Mouse (Mus musculus) brain, embryonic 18.5 days (tissue): Measurements from ENCODE around the gene Atg2a.

Experiments used
- DNase-seq: peaks from one replicate; pipeline ENCODE4 v3.0.0-alpha.2; 2012; ENCODE audit warnings: low read depth, low spot score

Gene Atg2a

DNA sequence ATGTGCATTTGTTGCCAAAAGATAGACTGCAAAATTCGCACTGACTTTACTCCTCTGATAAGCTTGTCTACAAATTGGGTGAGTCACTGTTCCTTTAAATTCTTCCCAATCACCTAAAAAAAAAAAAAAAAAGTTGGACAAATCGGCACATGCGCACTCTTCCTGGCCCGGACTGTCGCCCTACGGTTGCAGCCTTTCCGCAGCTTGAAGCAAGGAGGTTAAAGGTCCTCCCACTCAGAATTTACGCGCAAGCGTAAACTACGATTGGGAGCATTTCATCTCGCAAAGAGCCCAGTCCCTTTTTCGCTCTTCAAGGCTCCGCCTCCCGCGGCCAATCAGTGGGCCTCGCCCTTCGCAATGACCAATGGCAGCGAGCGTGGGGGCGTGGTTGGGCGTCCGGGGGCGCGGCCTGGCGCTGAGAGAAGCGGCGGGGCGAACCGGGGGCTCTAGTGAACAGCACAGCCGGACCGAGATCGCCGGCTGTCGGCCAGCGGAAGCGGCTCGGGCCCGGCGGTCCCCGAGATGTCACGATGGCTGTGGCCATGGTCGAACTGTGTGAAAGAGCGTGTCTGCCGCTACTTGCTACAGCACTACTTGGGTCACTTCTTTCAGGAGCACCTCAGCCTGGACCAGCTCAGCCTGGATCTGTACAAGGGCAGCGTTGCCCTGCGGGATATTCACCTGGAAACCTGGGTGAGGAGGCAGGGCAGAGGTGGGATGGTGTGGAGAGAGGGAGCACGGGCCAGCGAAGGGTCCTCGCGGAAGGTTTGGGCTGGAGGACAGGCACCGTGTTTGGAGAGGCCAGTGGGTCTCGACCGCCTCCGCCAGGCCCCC is at the start of gene Atg2a:
Gene Atg2a, plus strand, starts transcription at position 395 of the 834 bp plus-strand sequence.
- DNase-seq: peak; percentile 98

DNA sequence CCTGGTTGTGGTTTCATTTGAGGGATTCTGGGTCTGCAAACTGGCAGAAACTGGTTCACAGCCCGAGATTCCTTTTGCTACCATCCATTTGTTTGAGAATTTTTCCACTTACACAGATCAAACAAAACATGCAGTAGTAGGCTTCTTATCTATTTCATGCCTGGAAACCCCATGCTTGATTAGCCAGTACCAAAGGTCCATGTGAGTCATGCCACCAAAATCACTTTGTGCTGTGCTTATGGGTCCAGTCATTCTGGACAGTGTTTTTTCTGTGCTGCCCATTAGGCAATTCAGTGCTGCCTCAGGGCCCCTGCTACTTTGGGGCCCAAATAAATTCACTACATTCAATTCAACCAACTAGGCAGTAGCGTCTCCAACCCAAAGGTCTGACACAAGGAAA is 37.2 kb upstream of the Atg2a start:
- no peak for DNase-seq

- no peak for DNase-seq
Measured at GRCm38 (mm10) chr19:6206716-6207115, 34.8 kb upstream of the Atg2a start.

DNA sequence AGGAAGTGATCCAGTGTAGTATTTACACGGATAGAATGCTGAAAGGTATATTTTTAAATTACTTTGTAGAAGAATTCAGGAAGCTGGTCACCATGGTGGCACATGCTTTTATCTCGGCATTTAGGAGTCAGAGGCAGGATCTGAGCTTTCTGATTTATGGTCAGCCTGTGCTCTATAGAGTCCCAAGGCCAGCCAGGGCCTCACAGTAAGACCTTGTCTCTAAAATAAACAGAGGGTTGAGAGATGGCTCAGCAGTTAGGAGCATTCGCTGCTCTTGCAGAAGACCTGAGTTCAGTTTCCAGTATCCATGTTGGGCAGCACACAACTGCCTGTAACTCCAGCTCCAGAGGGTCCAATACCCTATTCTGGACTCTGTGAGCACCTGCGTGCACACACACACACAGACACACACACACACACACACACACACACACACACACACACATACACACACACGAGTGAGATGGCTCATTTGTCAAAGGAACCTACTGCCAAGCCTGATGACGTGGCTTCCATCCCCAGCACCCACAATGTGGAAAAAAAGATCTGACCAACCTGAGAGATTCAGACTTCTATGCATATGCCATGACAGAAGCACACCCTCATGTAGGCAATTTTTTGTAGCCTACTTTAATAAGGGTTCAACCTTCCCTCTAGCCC is 25.3 kb upstream of the Atg2a start:
- no peak for DNase-seq

DNA sequence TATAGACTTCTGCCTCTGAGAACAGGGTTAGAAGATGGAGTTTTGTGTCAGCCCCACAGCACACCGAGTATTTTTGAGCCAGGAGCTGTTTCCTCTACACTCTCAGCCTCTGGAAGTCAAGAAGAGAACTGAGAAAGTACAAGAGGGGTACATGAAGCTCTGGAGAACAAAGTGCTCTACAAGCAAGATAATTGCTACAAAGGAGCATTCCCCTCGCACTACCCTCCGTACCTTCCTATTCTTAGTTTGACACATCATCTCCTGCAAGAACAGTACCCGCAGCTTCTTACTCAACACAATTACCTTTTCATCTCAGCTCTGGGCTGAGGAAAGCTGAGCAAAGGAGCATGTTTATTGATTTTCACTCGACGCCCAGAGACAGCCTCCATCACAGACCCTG is 22.9 kb upstream of the Atg2a start:
- DNase-seq: no peak

GRCm38 (mm10) chr19:6226135-6226534 is 15.3 kb upstream of the Atg2a start, which contains the start of gene Gpha2:
Gene Gpha2, plus strand, starts transcription at chr19:6226380.
- no peak for DNase-seq

- no peak for DNase-seq
Measured at GRCm38 (mm10) chr19:6226763-6227162, 14.7 kb upstream of the Atg2a start.

- no peak for DNase-seq
Measured at GRCm38 (mm10) chr19:6227864-6228263, 13.6 kb upstream of the Atg2a start.

GRCm38 (mm10) chr19:6230411-6230810 is 11.1 kb upstream of the Atg2a start:
- no peak for DNase-seq

- no peak for DNase-seq
Measured at GRCm38 (mm10) chr19:6231036-6231435, 10.4 kb upstream of the Atg2a start.

GRCm38 (mm10) chr19:6233647-6234046 is 7.8 kb upstream of the Atg2a start:
- no peak for DNase-seq

DNA sequence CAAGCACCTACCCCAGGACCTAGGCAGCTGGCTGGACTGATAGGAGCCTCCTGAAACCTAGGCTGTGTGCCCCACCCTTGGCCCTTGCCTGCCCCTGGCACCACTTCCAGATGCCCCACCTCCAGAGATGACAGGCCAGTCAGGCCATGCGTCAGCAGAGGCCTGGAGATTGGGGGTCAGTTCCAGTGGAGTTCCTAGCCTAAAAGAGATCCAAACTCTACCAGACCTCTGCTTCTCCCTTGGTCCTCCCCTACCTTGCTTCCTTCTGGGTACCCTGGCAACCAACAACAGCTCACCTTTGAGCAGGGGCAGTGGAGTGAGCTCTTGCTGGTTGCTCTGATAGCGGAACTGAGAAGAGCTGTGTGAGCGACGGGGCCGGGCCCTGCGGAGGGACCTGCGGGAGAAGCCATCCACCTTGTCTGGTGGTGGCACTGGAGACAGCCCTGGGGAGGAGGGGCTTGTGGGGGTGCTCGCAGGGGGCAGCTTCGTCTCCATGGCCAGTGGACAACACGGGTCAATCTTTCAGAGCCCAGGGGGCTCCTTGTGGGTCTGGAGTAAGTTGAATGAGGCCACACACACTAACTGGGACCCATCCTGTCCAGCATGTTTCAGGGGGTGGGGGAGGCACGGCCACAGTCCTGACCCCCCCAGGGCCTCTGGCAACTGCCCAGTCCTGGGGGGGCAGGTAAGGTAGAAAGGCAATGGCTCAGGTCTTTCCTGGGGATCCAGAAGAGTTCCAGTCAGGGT is 7.0 kb upstream of the Atg2a start:
- DNase-seq: no peak

- peak; percentile 87 for DNase-seq
Measured at GRCm38 (mm10) chr19:6235084-6236052, 6.1 kb upstream of the Atg2a start, which contains the start of gene Ppp2r5b. Gene Ppp2r5b, minus strand, starts transcription at chr19:6235872.

GRCm38 (mm10) chr19:6236053-6236441 is 5.4 kb upstream of the Atg2a start:
- peak; percentile 88 for DNase-seq

DNA sequence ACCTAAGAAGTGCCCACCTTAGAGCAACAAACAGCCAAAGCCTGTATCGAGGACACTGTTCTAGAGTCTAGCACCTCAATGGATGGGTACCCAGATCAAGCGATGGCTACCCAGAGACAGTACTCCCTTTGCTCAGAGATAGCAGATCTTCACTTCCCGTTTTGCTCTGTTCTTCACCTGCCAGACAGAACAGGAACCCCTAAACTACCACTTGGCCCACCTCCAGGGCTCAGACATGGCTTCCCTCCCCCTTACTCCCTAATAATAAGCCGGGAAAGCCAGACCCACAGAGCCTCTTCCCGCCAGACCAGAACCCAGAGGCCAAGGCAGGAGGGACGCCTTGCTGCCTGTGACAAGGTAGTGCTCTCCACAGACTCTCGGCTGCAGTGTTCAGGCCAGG is 4.6 kb upstream of the Atg2a start:
- DNase-seq: no peak

- DNase-seq: no peak
Measured at GRCm38 (mm10) chr19:6238740-6239139, 2.7 kb upstream of the Atg2a start.

- DNase-seq: no peak
Measured at GRCm38 (mm10) chr19:6240136-6240535, 1.3 kb upstream of the Atg2a start.

- DNase-seq: no peak
Measured at GRCm38 (mm10) chr19:6240725-6241124, 743 bp upstream of the Atg2a start.

GRCm38 (mm10) chr19:6242281-6242680 is 813 bp downstream of the Atg2a start:
- DNase-seq: no peak

DNA sequence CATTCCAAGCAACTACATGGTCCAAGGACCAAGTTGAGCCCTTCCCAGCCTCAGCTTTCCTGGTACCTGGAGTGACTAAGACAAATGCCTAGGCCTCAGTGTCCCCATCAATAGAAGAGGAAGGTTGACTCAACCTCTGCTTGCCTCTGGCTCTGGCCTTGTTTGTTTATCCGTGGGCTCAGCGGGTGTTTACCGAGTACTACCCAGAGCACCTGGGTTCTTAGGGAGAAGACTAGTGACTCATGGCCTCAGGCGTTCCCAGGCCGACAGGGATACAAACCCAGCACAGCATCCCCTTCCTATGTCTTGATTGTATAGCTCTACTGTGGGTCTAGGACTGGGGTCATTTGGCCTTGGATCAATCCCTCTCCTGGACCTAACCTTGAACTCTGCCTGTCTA is 1.8 kb downstream of the Atg2a start:
- no peak for DNase-seq

DNA sequence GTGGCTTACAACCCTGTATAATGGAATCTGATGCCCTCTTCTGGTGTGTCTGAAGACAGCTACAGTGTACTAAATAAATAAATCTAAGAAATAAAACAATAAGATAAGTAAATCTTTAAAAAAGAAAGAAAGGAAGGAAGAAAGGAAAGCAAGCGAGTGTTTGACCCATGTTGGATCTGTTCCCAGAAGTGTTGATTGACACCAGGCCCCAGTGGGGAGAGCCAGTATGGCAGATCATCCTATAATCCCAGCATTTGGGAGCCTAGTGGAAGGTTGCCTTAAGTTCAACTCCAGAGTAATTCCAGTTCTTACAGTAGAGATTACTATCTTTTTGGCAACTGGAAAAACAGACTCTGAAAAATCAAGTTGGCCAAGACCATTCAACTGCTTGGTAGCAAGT is 4.3 kb downstream of the Atg2a start:
- no peak for DNase-seq
